Comparison of ENCODE assay signal across 8 mouse cellular contexts in the genomic region with DNA sequence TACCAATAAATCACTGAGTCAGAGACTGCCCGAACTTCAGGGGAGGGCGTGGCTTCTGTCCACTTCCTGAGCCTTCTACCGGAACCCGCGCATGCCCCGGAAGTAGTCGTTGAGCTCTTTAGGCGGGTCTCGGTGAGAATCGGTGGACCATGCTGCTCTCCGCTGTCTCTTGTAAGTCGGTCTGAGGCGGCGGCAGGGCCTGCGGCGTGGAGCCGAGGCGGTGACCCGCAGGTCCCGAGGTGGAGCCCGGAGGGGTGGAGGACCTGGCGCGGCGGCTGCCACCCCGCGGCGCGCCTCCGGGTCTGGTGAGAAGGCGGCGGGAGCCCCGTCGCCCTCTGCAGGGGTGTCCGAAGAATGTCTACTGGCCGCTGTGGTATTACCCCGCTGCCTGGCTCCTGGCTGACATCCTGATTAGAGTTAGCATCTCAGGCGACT. TPM values are rescaled to one million over a fixed set of nuclear protein-coding genes. Genes with fewer than 3 reads are reported as not detected.
A peak's percentile ranks its signal among the peaks of the same experiment; 100 is the strongest.
DNase-seq lines count a peak whose midpoint lies in the region; ATAC-seq and TF ChIP-seq lines count a peak whose summit lies in the region.

No protein-coding gene starts in this region.

- TF ChIP-seq CTCF in bone marrow macrophage, adult 2 months (IDR thresholded peaks at IDR 0.05; ENCODE audit: low read depth, low read length), result peak; percentile 44
- TF ChIP-seq CTCF in spleen, adult 2 months (IDR thresholded peaks at IDR 0.05; ENCODE audit: extremely low read depth, insufficient read depth, insufficient read length, insufficient replicate concordance), result peak; percentile 27; the same call in 1 of the 2 replicates

- peaks cover 21% of the 10 kb centered on the region for H3K36me3 ChIP-seq in embryonic facial prominence, embryonic 15.5 days
- peaks cover 19% of the 10 kb centered on the region for H3K36me3 ChIP-seq in kidney, embryonic 14.5 days (ENCODE audit: control insufficient read depth, insufficient read depth, low read length)
- H3K36me3 ChIP-seq in limb, embryonic 14.5 days (ENCODE audit: control insufficient read depth, insufficient read depth, low read length), result peaks cover 21% of the 10 kb centered on the region
- peaks cover 6% of the 10 kb centered on the region for H3K36me3 ChIP-seq in midbrain, embryonic 16.5 days (ENCODE audit: control insufficient read depth, insufficient read depth, low read length)
- H3K36me3 ChIP-seq in spleen, adult 2 months (ENCODE audit: control insufficient read depth, insufficient read depth, low read length), result peaks cover 10% of the 10 kb centered on the region

- H3K27ac ChIP-seq in bone marrow macrophage, adult 2 months (ENCODE audit: insufficient read depth, low read depth, low read length), result peak overlapping the region; percentile 90
- peak overlapping the region; percentile 92 for H3K27ac ChIP-seq in embryonic facial prominence, embryonic 15.5 days (replicated peaks)
- peak overlapping the region; percentile 95 for H3K27ac ChIP-seq in kidney, embryonic 14.5 days (ENCODE audit: low read depth, low read length)
- H3K27ac ChIP-seq in limb, embryonic 14.5 days (replicated peaks; ENCODE audit: low read depth, low read length), result peak overlapping the region; percentile 71
- H3K27ac ChIP-seq in midbrain, embryonic 16.5 days (ENCODE audit: low read length), result peak overlapping the region; percentile 90
- H3K27ac ChIP-seq in spleen, adult 2 months (ENCODE audit: insufficient read depth, low read length), result peak overlapping the region; percentile 89

- no peaks in the 10 kb centered on the region for H3K27me3 ChIP-seq in embryonic facial prominence, embryonic 15.5 days
- H3K27me3 ChIP-seq in kidney, embryonic 14.5 days (ENCODE audit: control insufficient read depth, insufficient read depth, low read length), result no peaks in the 10 kb centered on the region
- H3K27me3 ChIP-seq in limb, embryonic 14.5 days (ENCODE audit: control insufficient read depth, insufficient read depth, low read length), result no peaks in the 10 kb centered on the region
- H3K27me3 ChIP-seq in midbrain, embryonic 16.5 days (ENCODE audit: control insufficient read depth, insufficient read depth, low read depth, low read length), result no peaks in the 10 kb centered on the region
- no peaks in the 10 kb centered on the region for H3K27me3 ChIP-seq in spleen, adult 2 months (ENCODE audit: control insufficient read depth, insufficient read depth, low read length)

- peak overlapping the region; percentile 97 for H3K4me3 ChIP-seq in bone marrow macrophage, adult 2 months (ENCODE audit: insufficient read depth, low read length)
- peak overlapping the region; percentile 88 for H3K4me3 ChIP-seq in embryonic facial prominence, embryonic 15.5 days (replicated peaks)
- H3K4me3 ChIP-seq in kidney, embryonic 14.5 days (ENCODE audit: low read length), result peak overlapping the region; percentile 79
- peak overlapping the region; percentile 55 for H3K4me3 ChIP-seq in limb, embryonic 14.5 days (replicated peaks; ENCODE audit: low read length)
- peak overlapping the region; percentile 95 for H3K4me3 ChIP-seq in midbrain, embryonic 16.5 days (ENCODE audit: low read depth, low read length)
- H3K4me3 ChIP-seq in spleen, adult 2 months (ENCODE audit: extremely low read depth, insufficient read depth, insufficient read length), result peak overlapping the region; percentile 67

- DNase-seq in A20 (ENCODE audit: low read depth, low spot score), result peak; percentile 96
- DNase-seq in heart, adult 9 months (ENCODE audit: low spot score in 2 of 2), result peak; percentile 86 to 90
- DNase-seq in limb, embryonic 14.5 days (ENCODE audit: low spot score), result peak; percentile 87
- peak; percentile 71 to 85 for DNase-seq in spleen, adult 2 months (ENCODE audit: low read depth in 1 of 2, low spot score in 2 of 2)

- TF ChIP-seq POLR2A in bone marrow macrophage, adult 2 months (IDR thresholded peaks at IDR 0.05; ENCODE audit: borderline replicate concordance, low read depth, low read length), result no peak
- TF ChIP-seq POLR2A in limb, embryonic 14.5 days (IDR thresholded peaks at IDR 0.05; ENCODE audit: borderline replicate concordance, extremely low read depth, insufficient read depth, insufficient read length), result peak; percentile 51; the same call in 1 of the 2 replicates
- no peak; the same call in 1 of the 2 replicates for TF ChIP-seq POLR2A in spleen, adult 2 months (IDR thresholded peaks at IDR 0.05; ENCODE audit: low read depth, low read length)

- peak overlapping the region; percentile 66 for H3K9ac ChIP-seq in embryonic facial prominence, embryonic 15.5 days
- peak overlapping the region; percentile 81 for H3K9ac ChIP-seq in kidney, embryonic 14.5 days (ENCODE audit: low read depth, low read length)
- H3K9ac ChIP-seq in limb, embryonic 14.5 days (ENCODE audit: low read depth, low read length, severe bottlenecking), result peak overlapping the region; percentile 67
- peak overlapping the region; percentile 80 for H3K9ac ChIP-seq in midbrain, embryonic 16.5 days (ENCODE audit: low read depth, low read length)

- ATAC-seq in embryonic facial prominence, embryonic 15.5 days (ENCODE audit: insufficient number of reproducible peaks, low FRiP score, low TSS enrichment, low read depth), result peak; percentile 73
- ATAC-seq in kidney, embryonic 14.5 days (ENCODE audit: low FRiP score, low TSS enrichment), result peak; percentile 90
- peak; percentile 93 for ATAC-seq in limb, embryonic 14.5 days (ENCODE audit: low FRiP score, low read depth)
- peak; percentile 96 for ATAC-seq in midbrain, embryonic 16.5 days

- H3K4me1 ChIP-seq in bone marrow macrophage, adult 2 months (ENCODE audit: control insufficient read depth, insufficient read depth, low read length), result peaks cover 25% of the 10 kb centered on the region
- H3K4me1 ChIP-seq in embryonic facial prominence, embryonic 15.5 days, result peaks cover 12% of the 10 kb centered on the region
- peaks cover 10% of the 10 kb centered on the region for H3K4me1 ChIP-seq in kidney, embryonic 14.5 days (ENCODE audit: control insufficient read depth, insufficient read depth, low read length)
- H3K4me1 ChIP-seq in limb, embryonic 14.5 days (ENCODE audit: control insufficient read depth, insufficient read depth, low read length), result peaks cover 11% of the 10 kb centered on the region
- H3K4me1 ChIP-seq in midbrain, embryonic 16.5 days (ENCODE audit: control insufficient read depth, insufficient read depth, low read length), result peaks cover 10% of the 10 kb centered on the region
- peaks cover 4% of the 10 kb centered on the region; the same call in 1 of the 2 replicates for H3K4me1 ChIP-seq in spleen, adult 2 months (ENCODE audit: control insufficient read depth, insufficient read depth, insufficient read length)

- under 1% methylated on average over 37 of the region's 37 CpGs for WGBS in embryonic facial prominence, embryonic 15.5 days
- under 1% methylated on average over 37 of the region's 37 CpGs for WGBS in kidney, embryonic 14.5 days
- WGBS in limb, embryonic 14.5 days, result 0% methylated on average over 37 of the region's 37 CpGs
- under 1% methylated on average over 37 of the region's 37 CpGs for WGBS in midbrain, embryonic 16.5 days
- under 1% methylated on average over 37 of the region's 37 CpGs for WGBS in spleen, adult 2 months

- H3K9me3 ChIP-seq in embryonic facial prominence, embryonic 15.5 days (replicated peaks), result no peaks in the 10 kb centered on the region
- H3K9me3 ChIP-seq in kidney, embryonic 14.5 days (ENCODE audit: control insufficient read depth, low read length), result no peaks in the 10 kb centered on the region
- no peaks in the 10 kb centered on the region for H3K9me3 ChIP-seq in limb, embryonic 14.5 days (ENCODE audit: control insufficient read depth, low read length)
- H3K9me3 ChIP-seq in midbrain, embryonic 16.5 days (replicated peaks; ENCODE audit: control insufficient read depth, low read length, poor library complexity, severe bottlenecking), result no peaks in the 10 kb centered on the region

- peak overlapping the region; percentile 54 for H3K4me2 ChIP-seq in embryonic facial prominence, embryonic 15.5 days (replicated peaks)
- peak overlapping the region; percentile 56 for H3K4me2 ChIP-seq in kidney, embryonic 14.5 days (replicated peaks; ENCODE audit: low read depth, low read length)
- peak overlapping the region; percentile 46 for H3K4me2 ChIP-seq in limb, embryonic 14.5 days (replicated peaks; ENCODE audit: low read depth, low read length, severe bottlenecking)
- H3K4me2 ChIP-seq in midbrain, embryonic 16.5 days (ENCODE audit: low read length), result peak overlapping the region; percentile 61

RNA-seq across cellular contexts. Expression of a gene that starts 17.1 kb away (rescaled TPM):
- 131 and 193 TPM in 2 replicates for polyA plus RNA-seq in bone marrow macrophage, adult 2 months (2012; ENCODE audit: insufficient read depth, insufficient read length, missing spikeins)
- polyA plus RNA-seq in embryonic facial prominence, embryonic 15.5 days (2015; fragmentation: Nextera tagmentation; extraction: Ambion mirVana), result 283 and 287 TPM in 2 replicates
- 253 and 349 TPM in 2 replicates for polyA plus RNA-seq in kidney, embryonic 14.5 days (2014; fragmentation: Nextera tagmentation; extraction: Ambion mirVana)
- polyA plus RNA-seq in limb, embryonic 14.5 days (2012; rRNA removed), result 76.9 and 138 TPM in 2 replicates
- 266 and 312 TPM in 2 replicates for polyA plus RNA-seq in limb, embryonic 14.5 days (2014; fragmentation: Nextera tagmentation; extraction: Ambion mirVana)
- polyA plus RNA-seq in midbrain, embryonic 16.5 days (2015; fragmentation: Nextera tagmentation; extraction: Ambion mirVana), result 184 and 211 TPM in 2 replicates
- 9.9 and 10.2 TPM in 2 replicates for polyA plus RNA-seq in spleen, adult 2 months (2012; rRNA removed)

Comparison
In these comparisons a context has a peak if more than half of its experiments do, and no peak if none do; other contexts are left out.
1. Peak in every context shown above with its lines: DNase-seq, ATAC-seq, H3K4me3 ChIP-seq and H3K27ac ChIP-seq.